Mouse (Mus musculus): ENCODE data around the gene Dnajc5. TPM values are rescaled to one million over a fixed set of nuclear protein-coding genes. Genes with fewer than 3 reads are reported as not detected.

Dnajc5 gene
- polyA plus RNA-seq (2012; rRNA removed), result 12.5 and 13.9 TPM in 2 replicates
- polyA plus RNA-seq (2014; fragmentation: Nextera tagmentation; extraction: Ambion mirVana), result 20.0 and 23.7 TPM in 2 replicates

DNA sequence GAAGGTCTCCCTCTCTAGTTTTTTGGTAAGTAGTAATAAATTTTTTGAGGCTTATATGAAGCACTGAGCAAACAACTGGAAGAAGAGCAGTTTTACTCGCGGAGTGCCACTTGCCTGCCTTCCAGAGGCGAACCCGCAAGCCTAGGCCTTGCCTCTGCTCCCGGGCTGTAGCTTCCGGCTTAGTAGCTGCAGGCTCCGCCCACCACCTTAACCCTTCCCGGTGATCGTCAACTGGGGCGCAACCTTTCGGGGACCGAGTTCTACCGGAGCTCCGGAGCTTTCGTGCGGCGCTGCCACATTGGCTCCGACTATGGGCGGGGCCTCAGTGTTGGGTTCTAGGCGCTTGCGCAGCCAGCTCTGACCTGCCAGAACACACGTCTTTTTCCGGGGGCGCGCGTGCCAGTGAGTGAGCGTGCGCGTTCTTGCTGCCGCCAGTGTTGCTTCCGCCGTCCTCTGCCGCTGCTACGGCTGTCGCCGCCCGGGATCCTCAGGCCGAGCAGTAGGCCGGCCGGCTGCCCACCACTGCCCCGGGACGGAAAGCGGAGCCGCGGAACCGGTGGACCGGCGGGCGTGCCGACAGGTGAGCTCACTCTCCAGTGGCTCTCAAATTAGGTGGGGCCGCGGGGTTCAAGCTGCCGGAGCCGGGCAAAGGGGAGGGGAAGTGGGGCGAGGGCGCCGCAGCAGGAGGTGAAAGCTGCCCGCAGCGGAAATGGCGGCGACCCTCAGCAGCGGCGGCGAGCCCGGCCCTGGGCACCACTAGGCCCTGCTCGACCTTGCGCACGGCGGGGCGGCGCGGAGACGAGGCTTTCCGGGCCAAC lies at the start of gene Dnajc5:
TSS of gene Dnajc5 (plus strand) at position 368 of the 818 bp plus-strand sequence.
- WGBS (ENCODE audit: insufficient replicate concordance), result 0% methylated on average over 74 of the region's 74 CpGs
- Histone ChIP-seq H3K4me1 (replicated peaks; ENCODE audit: control insufficient read depth in 2 of 2, insufficient read depth in 2 of 2, low read length in 1 of 2) (peaks cover 23 to 30% of the 10 kb centered on the region in 2 experiments), H3K9me3 (ENCODE audit: control insufficient read depth, low read length) (no peaks in the 10 kb centered on the region), H3K27me3 (ENCODE audit: control insufficient read depth, insufficient read depth, low read length) (no peaks in the 10 kb centered on the region), H3K4me3 (ENCODE audit: insufficient read depth in 1 of 2, low read depth in 2 of 2, low read length in 2 of 2) (peak within 1 kb of the TSS; percentile 69 to 99), H3K36me3 (replicated peaks; ENCODE audit: control insufficient read depth, insufficient read depth, low read depth) (peaks cover 13% of the 10 kb centered on the region), H3K27ac (peak within 1 kb of the TSS; percentile 98), H3K4me2 (ENCODE audit: low read depth) (peak within 1 kb of the TSS; percentile 95), H3K9ac (replicated peaks) (peak within 1 kb of the TSS; percentile 98)
- TF ChIP-seq EP300 (IDR thresholded peaks at IDR 0.05; ENCODE audit: low read depth), result no peak
- no peak; the same call in 1 of the 2 replicates for TF ChIP-seq CTCF (IDR thresholded peaks at IDR 0.05; ENCODE audit: low read depth)
- ATAC-seq (ENCODE audit: insufficient read depth), result peak; percentile 96
- DNase-seq (ENCODE audit: low read depth in 3 of 3, low spot score in 3 of 3), result peak; percentile 96 to 98 (median 97)

- Histone ChIP-seq H3K9ac (replicated peaks) (no peak overlapping the region), H3K36me3 (replicated peaks; ENCODE audit: control insufficient read depth, insufficient read depth, low read depth) (no peaks in the 10 kb centered on the region), H3K4me3 (ENCODE audit: insufficient read depth in 1 of 2, low read depth in 2 of 2, low read length in 2 of 2) (no peak overlapping the region), H3K4me1 (replicated peaks; ENCODE audit: control insufficient read depth in 2 of 2, insufficient read depth in 2 of 2, low read length in 1 of 2) (peaks cover 0 to 15% of the 10 kb centered on the region in 2 experiments; a peak in 3 of 4 replicates), H3K27me3 (ENCODE audit: control insufficient read depth, insufficient read depth, low read length) (no peaks in the 10 kb centered on the region), H3K27ac (no peak overlapping the region), H3K9me3 (ENCODE audit: control insufficient read depth, low read length) (no peaks in the 10 kb centered on the region), H3K4me2 (ENCODE audit: low read depth) (no peak overlapping the region)
- TF ChIP-seq EP300 (IDR thresholded peaks at IDR 0.05; ENCODE audit: low read depth) (no peak), CTCF (IDR thresholded peaks at IDR 0.05; ENCODE audit: low read depth) (no peak)
- ATAC-seq (ENCODE audit: insufficient read depth) (no peak), DNase-seq (ENCODE audit: low read depth in 3 of 3, low spot score in 3 of 3) (no peak)
- WGBS (ENCODE audit: insufficient replicate concordance), result 18% methylated on average over 5 of the region's 5 CpGs
Measured at GRCm38 (mm10) chr2:181471246-181471645, 49.0 kb upstream of the Dnajc5 start.

DNA sequence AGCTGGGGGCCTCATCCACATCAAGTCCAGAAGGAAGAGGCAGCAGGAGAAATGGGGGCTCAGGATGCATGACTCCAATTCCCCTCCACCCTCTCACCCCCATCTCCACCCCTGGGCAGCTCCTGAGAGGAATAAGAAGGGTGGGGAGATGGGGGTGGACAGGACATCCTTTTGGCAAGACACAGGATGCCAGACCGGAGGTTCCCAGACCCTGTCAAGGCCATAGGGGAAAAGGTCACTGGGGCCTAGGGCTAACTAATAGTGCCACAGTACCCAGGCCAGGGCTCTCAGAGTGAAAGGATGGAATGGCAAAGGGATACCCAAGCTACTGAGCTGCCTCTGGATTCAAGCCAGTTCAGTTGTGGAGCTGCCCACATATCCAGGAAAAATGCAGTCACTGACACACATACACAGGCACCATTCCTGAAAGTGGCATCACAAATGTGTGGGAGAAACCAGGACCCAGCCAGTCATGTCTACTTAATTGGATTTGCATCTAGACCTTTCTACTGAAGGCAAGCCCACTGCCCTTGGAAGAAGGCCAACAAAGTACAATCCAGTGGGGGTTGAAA lies 47.9 kb upstream of the Dnajc5 start:
- Histone ChIP-seq H3K27me3 (ENCODE audit: control insufficient read depth, insufficient read depth, low read length) (no peaks in the 10 kb centered on the region), H3K9ac (replicated peaks) (no peak overlapping the region), H3K27ac (no peak overlapping the region), H3K4me3 (ENCODE audit: insufficient read depth in 1 of 2, low read depth in 2 of 2, low read length in 2 of 2) (no peak overlapping the region), H3K4me2 (ENCODE audit: low read depth) (no peak overlapping the region), H3K4me1 (replicated peaks; ENCODE audit: control insufficient read depth in 2 of 2, insufficient read depth in 2 of 2, low read length in 1 of 2) (peaks cover 0 to 15% of the 10 kb centered on the region in 2 experiments; a peak in 3 of 4 replicates), H3K36me3 (replicated peaks; ENCODE audit: control insufficient read depth, insufficient read depth, low read depth) (no peaks in the 10 kb centered on the region), H3K9me3 (ENCODE audit: control insufficient read depth, low read length) (no peaks in the 10 kb centered on the region)
- WGBS (ENCODE audit: insufficient replicate concordance), result 33% methylated on average over 1 of the region's 1 CpGs
- no peak for ATAC-seq (ENCODE audit: insufficient read depth)
- TF ChIP-seq CTCF (IDR thresholded peaks at IDR 0.05; ENCODE audit: low read depth) (no peak), EP300 (IDR thresholded peaks at IDR 0.05; ENCODE audit: low read depth) (no peak)
- DNase-seq (ENCODE audit: low read depth in 3 of 3, low spot score in 3 of 3), result no peak

DNA sequence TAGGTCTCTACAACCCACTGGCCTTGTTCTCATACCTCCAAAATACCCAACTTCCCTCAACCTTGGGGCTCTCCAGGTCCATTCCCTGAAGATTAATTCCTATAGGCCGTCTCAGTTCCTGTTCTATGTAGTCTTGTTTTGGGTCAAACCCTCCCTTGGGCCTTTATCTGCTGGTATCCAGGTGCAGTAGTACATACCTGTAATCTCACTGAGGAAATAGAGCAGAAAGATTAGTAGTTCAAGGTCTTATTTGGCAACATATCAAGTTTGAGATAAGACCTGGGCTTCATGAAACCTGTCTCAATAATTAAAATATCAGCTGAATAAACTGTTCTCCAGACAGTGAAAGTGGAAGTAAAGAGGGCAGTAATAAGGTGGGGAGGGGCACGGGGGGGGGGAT lies 37.2 kb upstream of the Dnajc5 start:
- Histone ChIP-seq H3K9me3 (ENCODE audit: control insufficient read depth, low read length) (no peaks in the 10 kb centered on the region), H3K9ac (replicated peaks) (no peak overlapping the region), H3K4me3 (ENCODE audit: insufficient read depth in 1 of 2, low read depth in 2 of 2, low read length in 2 of 2) (no peak overlapping the region), H3K27me3 (ENCODE audit: control insufficient read depth, insufficient read depth, low read length) (no peaks in the 10 kb centered on the region), H3K4me2 (ENCODE audit: low read depth) (peak overlapping the region; percentile 30), H3K27ac (no peak overlapping the region), H3K4me1 (replicated peaks; ENCODE audit: control insufficient read depth in 2 of 2, insufficient read depth in 2 of 2, low read length in 1 of 2) (peaks cover 9 to 33% of the 10 kb centered on the region in 2 experiments), H3K36me3 (replicated peaks; ENCODE audit: control insufficient read depth, insufficient read depth, low read depth) (no peaks in the 10 kb centered on the region)
- ATAC-seq (ENCODE audit: insufficient read depth) (no peak), DNase-seq (ENCODE audit: low read depth in 3 of 3, low spot score in 3 of 3) (no peak)
- WGBS (ENCODE audit: insufficient replicate concordance), result 25% methylated on average over 2 of the region's 2 CpGs
- TF ChIP-seq CTCF (IDR thresholded peaks at IDR 0.05; ENCODE audit: low read depth) (no peak), EP300 (IDR thresholded peaks at IDR 0.05; ENCODE audit: low read depth) (no peak)

Data from liver, embryonic 14.5 days (tissue).